Mouse (Mus musculus) kidney, adult 2 months (tissue): ENCODE data around the gene A030014E15Rik.
"Not testable (repeated sequence)": the region's sequence is repeated elsewhere in the genome, so short reads cannot be mapped to it uniquely, and the experiment has no call there.

ENCODE experiments used
- CTCF ChIP-seq: fragments of 200-500 bp; conservative IDR thresholded peaks from 2 replicates; pipeline ENCODE4 v1.5.1; 2011; ENCODE audit warnings: low read depth, mild to moderate bottlenecking, control low read depth, low read length, moderate library complexity, mixed read lengths; ENCODE audit not compliant: insufficient read depth, insufficient read length
- POLR2A ChIP-seq: fragments of 200-500 bp; IDR thresholded peaks from one replicate; pipeline ENCODE4 v1.6.1; 2011; ENCODE audit warnings: low read depth, low read length, control low read depth

GRCm38 (mm10) chr1:82946029-82946428, 21.3 kb downstream of the A030014E15Rik start:
- not testable (repeated sequence) for TF ChIP-seq POLR2A, CTCF
